Mouse (Mus musculus) hindbrain, embryonic 14.5 days (tissue): ENCODE data around the gene Abca1. TPM values are rescaled to one million over a fixed set of nuclear protein-coding genes. Genes with fewer than 3 reads are reported as not detected.

Source experiments
- ATAC-seq: fragments of 200-750 bp; cut with Nextera tagmentation; 2 replicates; pipeline ENCODE4 v1.8.0; 2017; ENCODE audit warnings: moderate number of reproducible peaks, mild to moderate bottlenecking, moderate TSS enrichment, moderate library complexity; ENCODE audit not compliant: low FRiP score
- DNase-seq: peaks from one replicate; pipeline ENCODE4 v3.0.0-alpha.2; 2015; ENCODE audit warnings: low spot score
- H3K27ac ChIP-seq: fragments of 300-500 bp; sonication (generic); 2 replicates; pipeline ENCODE4 v1.5.1; 2014; ENCODE audit warnings: mild to moderate bottlenecking, moderate library complexity
- H3K27me3 ChIP-seq: fragments of 300-500 bp; sonication (generic); 2 replicates; pipeline ENCODE4 v1.6.1; 2014; ENCODE audit warnings: mild to moderate bottlenecking, low read length, mixed read lengths; ENCODE audit not compliant: control insufficient read depth, insufficient read depth
- H3K36me3 ChIP-seq: fragments of 300-500 bp; sonication (generic); replicated peaks from 2 replicates; pipeline ENCODE4 v1.6.1; 2014; ENCODE audit not compliant: control insufficient read depth, insufficient read depth
- H3K4me1 ChIP-seq: fragments of 300-500 bp; sonication (generic); replicated peaks from 2 replicates; pipeline ENCODE4 v1.6.1; 2014; ENCODE audit warnings: antibody characterized with exemption, low read length, mixed read lengths; ENCODE audit not compliant: control insufficient read depth, insufficient read depth
- H3K4me2 ChIP-seq: fragments of 300-500 bp; sonication (generic); replicated peaks from 2 replicates; pipeline ENCODE4 v1.6.1; 2014; ENCODE audit warnings: mild to moderate bottlenecking, moderate library complexity
- H3K4me3 ChIP-seq: fragments of 300-500 bp; sonication (generic); replicated peaks from 2 replicates; pipeline ENCODE4 v1.5.1; 2014; ENCODE audit warnings: mild to moderate bottlenecking, low read length
- H3K9ac ChIP-seq: fragments of 300-500 bp; sonication (generic); 2 replicates; pipeline ENCODE4 v1.6.1; 2014
- H3K9me3 ChIP-seq: fragments of 300-500 bp; sonication (generic); 2 replicates; pipeline ENCODE4 v1.6.1; 2016; ENCODE audit warnings: low read length; ENCODE audit not compliant: control insufficient read depth
- WGBS: fragments of 180-500 bp; shearing (Covaris S2); extraction: QIAGEN DNeasy Blood & Tissue Kit; methylation state at CpG from one replicate; pipeline ENCODE4 v1.1.7; 2014; 5-methylcytosine and 5-hydroxymethylcytosine counted together
- polyA plus RNA-seq: library from polyadenylated mRNA; unstranded; fragments of >200 nt; fragmentation: Nextera tagmentation; extraction: Ambion mirVana; gene quantifications from 2 replicates; pipeline ENCODE4 v1.2.1, GENCODE M21; 2014

The Abca1 gene
- polyA plus RNA-seq, 1 experiment from 2014 or later, result 18.8 TPM

DNA sequence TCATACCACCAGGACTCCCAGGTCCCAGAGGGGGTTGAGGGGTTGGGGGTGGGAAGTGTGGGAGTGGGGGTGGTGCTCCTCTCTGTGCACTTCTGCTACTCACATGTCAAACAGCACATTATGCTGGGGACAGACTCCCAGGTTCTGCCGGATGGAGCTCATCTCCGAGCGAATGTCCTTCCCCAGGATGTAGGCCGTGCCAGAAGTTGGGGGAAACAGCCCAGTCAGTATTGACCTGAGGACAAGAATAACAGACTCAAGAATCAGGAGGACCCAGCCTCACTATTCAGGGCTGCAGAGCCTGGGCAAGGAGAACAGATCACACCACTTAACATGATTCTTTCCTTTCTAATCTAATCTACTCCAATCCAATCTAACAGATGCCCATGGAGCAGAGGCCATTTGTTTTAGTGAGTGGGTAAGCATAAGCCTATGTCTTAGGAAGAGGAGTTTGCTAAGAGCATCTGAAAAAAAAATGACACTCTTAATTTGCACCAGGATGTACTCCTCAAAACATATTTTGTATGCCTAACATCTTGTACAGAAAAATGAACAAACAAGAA is 82.8 kb downstream of the Abca1 start:
- H3K9ac ChIP-seq, result no peak overlapping the region
- DNase-seq (no peak), ATAC-seq (no peak)
- no peak overlapping the region for H3K4me2 ChIP-seq
- no peak overlapping the region for H3K4me3 ChIP-seq
- no peaks in the 10 kb centered on the region for H3K4me1 ChIP-seq
- over 99% methylated on average over 4 of the region's 4 CpGs for WGBS
- peaks cover 19% of the 10 kb centered on the region; the same call in 1 of the 2 replicates for H3K36me3 ChIP-seq
- no peaks in the 10 kb centered on the region for H3K9me3 ChIP-seq
- H3K27ac ChIP-seq, result no peak overlapping the region
- H3K27me3 ChIP-seq, result no peaks in the 10 kb centered on the region

DNA sequence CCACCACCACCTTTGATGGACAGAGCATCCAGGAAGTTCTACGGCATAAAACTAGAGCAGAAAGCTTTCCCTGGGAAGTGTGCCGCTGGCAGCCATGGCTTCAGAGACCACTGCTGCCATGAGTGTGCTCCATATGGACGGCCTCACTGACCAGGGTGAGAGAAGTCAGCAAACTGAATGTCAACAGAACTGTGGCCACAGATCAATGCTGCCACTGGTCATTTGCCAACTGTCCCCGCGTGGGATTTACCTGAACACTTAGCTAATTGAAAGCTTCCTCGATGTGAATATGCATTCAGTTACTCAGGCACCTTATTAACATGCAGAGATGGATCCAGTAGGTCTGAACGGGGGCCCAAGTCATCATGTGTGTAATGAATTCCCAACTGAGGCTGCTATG is 86.7 kb downstream of the Abca1 start:
- WGBS, result 90% methylated on average over 7 of the region's 7 CpGs
- peaks cover 36% of the 10 kb centered on the region; the same call in 1 of the 2 replicates for H3K36me3 ChIP-seq
- H3K9me3 ChIP-seq, result no peaks in the 10 kb centered on the region
- no peak overlapping the region for H3K27ac ChIP-seq
- H3K4me3 ChIP-seq, result no peak overlapping the region
- no peaks in the 10 kb centered on the region for H3K4me1 ChIP-seq
- no peak overlapping the region for H3K9ac ChIP-seq
- H3K4me2 ChIP-seq, result no peak overlapping the region
- DNase-seq (no peak), ATAC-seq (no peak)
- no peaks in the 10 kb centered on the region for H3K27me3 ChIP-seq

- Histone ChIP-seq H3K9ac (no peak overlapping the region), H3K27me3 (no peaks in the 10 kb centered on the region), H3K4me2 (no peak overlapping the region), H3K4me3 (no peak overlapping the region), H3K27ac (no peak overlapping the region), H3K9me3 (no peaks in the 10 kb centered on the region), H3K4me1 (no peaks in the 10 kb centered on the region), H3K36me3 (peaks cover 26% of the 10 kb centered on the region)
- DNase-seq, result no peak
- 91% methylated on average over 7 of the region's 7 CpGs for WGBS
- ATAC-seq, result no peak
Measured at GRCm38 (mm10) chr4:53062301-53063008, 97.2 kb downstream of the Abca1 start.

- WGBS, result 40% methylated on average over 9 of the region's 9 CpGs
- Histone ChIP-seq H3K9me3 (no peaks in the 10 kb centered on the region), H3K9ac (no peak overlapping the region), H3K4me1 (no peaks in the 10 kb centered on the region; the same call in 1 of the 2 replicates), H3K27ac (peak overlapping the region; percentile 43; the same call in 1 of the 2 replicates), H3K36me3 (peaks cover 10% of the 10 kb centered on the region), H3K4me3 (no peak overlapping the region), H3K27me3 (no peaks in the 10 kb centered on the region), H3K4me2 (no peak overlapping the region)
- no peak for DNase-seq
- ATAC-seq, result peak; percentile 54
Measured at GRCm38 (mm10) chr4:53046238-53047022, 113.3 kb downstream of the Abca1 start.

GRCm38 (mm10) chr4:53045807-53046206 is 113.9 kb downstream of the Abca1 start:
- ATAC-seq (no peak), DNase-seq (no peak)
- Histone ChIP-seq H3K27ac (no peak overlapping the region), H3K4me1 (no peaks in the 10 kb centered on the region; the same call in 1 of the 2 replicates), H3K4me3 (no peak overlapping the region), H3K9me3 (no peaks in the 10 kb centered on the region), H3K36me3 (peaks cover 8% of the 10 kb centered on the region), H3K27me3 (no peaks in the 10 kb centered on the region), H3K4me2 (no peak overlapping the region), H3K9ac (no peak overlapping the region)
- WGBS, result 68% methylated on average over 7 of the region's 7 CpGs

DNA sequence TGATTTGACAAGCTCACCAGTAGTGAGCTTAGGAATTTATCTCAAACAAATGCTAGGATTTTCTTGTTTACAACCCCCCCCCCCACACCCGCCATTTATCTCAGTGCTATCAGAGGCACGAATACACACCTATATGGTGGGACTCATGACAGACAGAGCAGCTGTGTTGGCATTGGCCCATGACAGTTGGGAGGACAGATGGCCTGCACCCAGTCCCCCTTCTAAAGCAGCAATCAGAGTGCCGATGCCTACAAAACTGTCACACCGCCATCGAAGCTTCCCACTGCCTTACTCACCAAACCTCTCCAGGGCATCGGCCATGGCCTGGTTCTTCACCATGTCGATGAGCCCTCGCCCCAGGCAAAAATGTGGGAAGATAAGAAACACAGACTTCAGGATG is 115.9 kb downstream of the Abca1 start:
- ATAC-seq, result no peak
- no peak overlapping the region for H3K27ac ChIP-seq
- 93% methylated on average over 8 of the region's 8 CpGs for WGBS

GRCm38 (mm10) chr4:53030326-53030948 is 129.3 kb downstream of the Abca1 start:
- WGBS, result 27% methylated on average over 8 of the region's 8 CpGs
- Histone ChIP-seq H3K27me3 (no peaks in the 10 kb centered on the region), H3K4me1 (no peaks in the 10 kb centered on the region), H3K4me2 (no peak overlapping the region), H3K4me3 (no peak overlapping the region), H3K9me3 (no peaks in the 10 kb centered on the region), H3K36me3 (no peaks in the 10 kb centered on the region; the same call in 1 of the 2 replicates), H3K27ac (no peak overlapping the region), H3K9ac (no peak overlapping the region)
- ATAC-seq (no peak), DNase-seq (peak; percentile 65)

More for the DNA sequence above, 115.9 kb downstream of the Abca1 start:
- Histone ChIP-seq H3K27me3 (no peaks in the 10 kb centered on the region), H3K4me3 (no peak overlapping the region), H3K4me2 (no peak overlapping the region), H3K9ac (no peak overlapping the region), H3K36me3 (no peaks in the 10 kb centered on the region; the same call in 1 of the 2 replicates), H3K9me3 (no peaks in the 10 kb centered on the region), H3K4me1 (no peaks in the 10 kb centered on the region; the same call in 1 of the 2 replicates)
- no peak for DNase-seq

DNA sequence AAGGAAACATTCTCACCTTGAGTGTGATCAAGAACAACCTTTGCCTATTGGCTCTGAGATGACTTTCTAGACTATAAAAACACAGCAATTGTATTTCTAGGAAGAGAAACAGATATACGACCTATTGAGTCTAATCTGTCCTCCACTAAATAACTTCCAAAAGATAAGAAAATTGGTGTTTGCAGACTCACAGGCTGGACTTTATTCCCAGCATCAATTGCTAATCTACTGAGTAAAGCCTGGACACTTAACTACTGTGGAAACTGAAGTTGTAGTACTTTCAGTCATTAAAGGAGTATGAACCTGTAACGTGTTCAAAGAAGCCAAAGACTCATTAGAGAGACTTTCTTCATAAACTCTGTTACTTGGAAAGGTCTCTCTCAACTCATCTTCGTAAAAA is 131.9 kb downstream of the Abca1 start:
- no peaks in the 10 kb centered on the region for H3K4me1 ChIP-seq
- no peak for DNase-seq
- no peak for ATAC-seq
- no peak overlapping the region for H3K4me2 ChIP-seq
- H3K27me3 ChIP-seq, result no peaks in the 10 kb centered on the region
- 92% methylated on average over 3 of the region's 3 CpGs for WGBS
- no peaks in the 10 kb centered on the region for H3K9me3 ChIP-seq
- H3K27ac ChIP-seq, result no peak overlapping the region
- H3K36me3 ChIP-seq, result peaks cover 18% of the 10 kb centered on the region
- no peak overlapping the region for H3K9ac ChIP-seq
- no peak overlapping the region for H3K4me3 ChIP-seq

DNA sequence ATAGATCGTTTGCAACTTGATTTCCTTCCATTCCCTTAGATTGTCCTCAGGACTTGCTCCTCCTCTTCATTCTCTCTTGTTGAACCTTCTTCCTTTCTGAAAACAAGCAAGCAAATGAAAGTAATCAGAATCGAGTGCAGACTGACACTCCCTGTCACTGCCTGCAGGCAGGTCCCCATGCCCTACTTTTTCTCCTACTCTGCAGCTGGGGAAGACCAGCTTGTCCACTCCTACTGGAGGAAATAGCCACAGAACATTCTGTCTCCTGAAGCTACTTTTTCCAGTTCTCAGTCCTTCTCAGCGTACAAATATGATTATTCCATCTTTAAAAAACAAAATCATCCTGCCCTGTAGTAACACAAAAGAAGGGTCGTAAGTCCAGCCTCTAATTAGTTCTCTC is 135.3 kb downstream of the Abca1 start:
- no peak overlapping the region for H3K4me3 ChIP-seq
- no peak for ATAC-seq
- peaks cover 43% of the 10 kb centered on the region for H3K36me3 ChIP-seq
- no peak overlapping the region for H3K4me2 ChIP-seq
- WGBS, result 97% methylated on average over 4 of the region's 4 CpGs
- DNase-seq, result no peak
- H3K27me3 ChIP-seq, result no peaks in the 10 kb centered on the region
- H3K9me3 ChIP-seq, result no peaks in the 10 kb centered on the region
- no peak overlapping the region for H3K27ac ChIP-seq
- no peak overlapping the region for H3K9ac ChIP-seq
- no peaks in the 10 kb centered on the region for H3K4me1 ChIP-seq
